Mouse (Mus musculus) forebrain, embryonic 14.5 days (tissue): Measurements from ENCODE around the gene Kyat1. TPM values are rescaled to one million over a fixed set of nuclear protein-coding genes. Genes with fewer than 3 reads are reported as not detected.
"Not testable (repeated sequence)": the region's sequence is repeated elsewhere in the genome, so short reads cannot be mapped to it uniquely, and the experiment has no call there.

Source experiments
- ATAC-seq: fragments of 200-750 bp; cut with Nextera tagmentation; 2 replicates; pipeline ENCODE4 v1.8.0; 2017; ENCODE audit warnings: mild to moderate bottlenecking, moderate library complexity
- DNase-seq: peaks from one replicate; pipeline ENCODE4 v3.0.0-alpha.2; 2015; ENCODE audit warnings: low spot score
- H3K27ac ChIP-seq: fragments of 300-500 bp; sonication (generic); 2 replicates; pipeline ENCODE4 v1.5.1; 2014; ENCODE audit warnings: low read depth, mild to moderate bottlenecking, control low read depth, low read length, moderate library complexity
- H3K27me3 ChIP-seq: fragments of 300-500 bp; sonication (generic); replicated peaks from 2 replicates; pipeline ENCODE4 v1.6.1; 2014; ENCODE audit warnings: low read length, control low read depth, mixed read lengths; ENCODE audit not compliant: control insufficient read depth, insufficient read depth
- H3K36me3 ChIP-seq: fragments of 300-500 bp; sonication (generic); 2 replicates; pipeline ENCODE4 v1.6.1; 2014; ENCODE audit warnings: low read length, control low read depth; ENCODE audit not compliant: control insufficient read depth, insufficient read depth
- H3K4me1 ChIP-seq: fragments of 300-500 bp; sonication (generic); 2 replicates; pipeline ENCODE4 v1.6.1; 2014; ENCODE audit warnings: antibody characterized with exemption, low read length, control low read depth; ENCODE audit not compliant: control insufficient read depth, insufficient read depth
- H3K4me2 ChIP-seq: fragments of 300-500 bp; sonication (generic); 2 replicates; pipeline ENCODE4 v1.6.1; 2014; ENCODE audit warnings: mild to moderate bottlenecking, control low read depth, low read length
- H3K4me3 ChIP-seq: fragments of 300-500 bp; sonication (generic); 2 replicates; pipeline ENCODE4 v1.5.1; 2014; ENCODE audit warnings: low read depth, low read length, control low read depth
- H3K9ac ChIP-seq: fragments of 300-500 bp; sonication (generic); 2 replicates; pipeline ENCODE4 v1.6.1; 2014; ENCODE audit warnings: mild to moderate bottlenecking, low read length, control low read depth, moderate library complexity
- H3K9me3 ChIP-seq: fragments of 300-500 bp; sonication (generic); replicated peaks from 2 replicates; pipeline ENCODE4 v1.6.1; 2016; ENCODE audit warnings: low read length, control low read depth, mixed read lengths; ENCODE audit not compliant: control insufficient read depth
- WGBS: fragments of 180-500 bp; shearing (Covaris S2); extraction: QIAGEN DNeasy Blood & Tissue Kit; methylation state at CpG from one replicate; pipeline ENCODE4 v1.1.7; 2014; 5-methylcytosine and 5-hydroxymethylcytosine counted together
- polyA plus RNA-seq: library from polyadenylated mRNA; unstranded; fragments of >200 nt; fragmentation: Nextera tagmentation; extraction: Ambion mirVana; gene quantifications from 2 replicates; pipeline ENCODE4 v1.2.1, GENCODE M21; 2014

Gene Kyat1
- polyA plus RNA-seq, 1 experiment from 2014 or later, result 17.7 TPM

GRCm38 (mm10) chr2:30144436-30144835 lies 61.2 kb downstream of the Kyat1 start:
- 96% methylated on average over 4 of the region's 4 CpGs for WGBS
- H3K4me1 ChIP-seq, result no peaks in the 10 kb centered on the region
- no peak for DNase-seq
- peaks cover 91% of the 10 kb centered on the region for H3K36me3 ChIP-seq
- no peak for ATAC-seq
- no peak overlapping the region for H3K9ac ChIP-seq
- no peaks in the 10 kb centered on the region for H3K27me3 ChIP-seq
- H3K27ac ChIP-seq, result no peak overlapping the region
- H3K9me3 ChIP-seq, result no peaks in the 10 kb centered on the region
- no peak overlapping the region for H3K4me3 ChIP-seq
- H3K4me2 ChIP-seq, result no peak overlapping the region

GRCm38 (mm10) chr2:30140021-30140420 lies 65.6 kb downstream of the Kyat1 start:
- H3K9me3 ChIP-seq, H3K4me3 ChIP-seq, H3K27me3 ChIP-seq, ATAC-seq, DNase-seq, H3K4me2 ChIP-seq, H3K9ac ChIP-seq, H3K4me1 ChIP-seq, H3K27ac ChIP-seq: not testable (repeated sequence)
- H3K36me3 ChIP-seq, result peaks cover 74% of the 10 kb centered on the region
- 89% methylated on average over 4 of the region's 4 CpGs for WGBS

- no peak overlapping the region for H3K4me3 ChIP-seq
- no peak overlapping the region for H3K27ac ChIP-seq
- DNase-seq (no peak), ATAC-seq (no peak)
- peaks cover 17% of the 10 kb centered on the region for H3K4me1 ChIP-seq
- H3K36me3 ChIP-seq, result peaks cover 41% of the 10 kb centered on the region
- WGBS, result 90% methylated on average over 10 of the region's 10 CpGs
- no peak overlapping the region for H3K4me2 ChIP-seq
- H3K9me3 ChIP-seq, result no peaks in the 10 kb centered on the region
- H3K27me3 ChIP-seq, result no peaks in the 10 kb centered on the region
- no peak overlapping the region for H3K9ac ChIP-seq
These were observed 69.2 kb downstream of the Kyat1 start for GRCm38 (mm10) chr2:30136458-30136857.

Other genes starting within 250 kb of the Kyat1 start
- 310 and 312 TPM in 2 replicates for gene Sptan1, start 240.3 kb downstream of the Kyat1 start, polyA plus RNA-seq
- gene Wdr34, start 157.0 kb downstream of the Kyat1 start, polyA plus RNA-seq, result 51.4 and 63.1 TPM in 2 replicates
- gene Set, start 148.5 kb downstream of the Kyat1 start, polyA plus RNA-seq, result 379 and 393 TPM in 2 replicates
- 2.2 and 2.5 TPM in 2 replicates for gene Pkn3, start 128.2 kb downstream of the Kyat1 start, polyA plus RNA-seq
- 21.6 and 24.1 TPM in 2 replicates for gene Zdhhc12, start 112.2 kb downstream of the Kyat1 start, polyA plus RNA-seq
- gene Zer1, start 81.3 kb downstream of the Kyat1 start, polyA plus RNA-seq, result 8.4 and 8.9 TPM in 2 replicates
- gene Tbc1d13, start 72.1 kb downstream of the Kyat1 start, polyA plus RNA-seq, result 16.4 and 17.0 TPM in 2 replicates
- gene Endog, start 34.4 kb downstream of the Kyat1 start, polyA plus RNA-seq, result 12.8 and 17.4 TPM in 2 replicates
- 59.6 and 60.7 TPM in 2 replicates for gene Spout1, start 27.4 kb downstream of the Kyat1 start, polyA plus RNA-seq
- gene Lrrc8a, start 31.9 kb upstream of the Kyat1 start, polyA plus RNA-seq, result 61.8 and 66.8 TPM in 2 replicates
- gene Gm28035, start 34.7 kb upstream of the Kyat1 start, polyA plus RNA-seq, result 0.34 and 0.56 TPM in 2 replicates
- gene Phyhd1, start 60.4 kb upstream of the Kyat1 start, polyA plus RNA-seq, result 6.3 and 6.6 TPM in 2 replicates
- not detected in 2 replicates for gene Gm28038, start 75.2 kb upstream of the Kyat1 start, polyA plus RNA-seq
- gene Dolk, start 80.5 kb upstream of the Kyat1 start, polyA plus RNA-seq, result 30.2 and 35.4 TPM in 2 replicates
- 25.6 and 30.3 TPM in 2 replicates for gene Nup188, start 80.5 kb upstream of the Kyat1 start, polyA plus RNA-seq
- 106 and 123 TPM in 2 replicates for gene Sh3glb2, start 153.5 kb upstream of the Kyat1 start, polyA plus RNA-seq
- gene Miga2, start 158.4 kb upstream of the Kyat1 start, polyA plus RNA-seq, result 18.7 and 23.7 TPM in 2 replicates
- gene Dolpp1, start 186.4 kb upstream of the Kyat1 start, polyA plus RNA-seq, result 48.1 and 57.8 TPM in 2 replicates
- gene Crat, start 210.0 kb upstream of the Kyat1 start, polyA plus RNA-seq, result 26.8 and 31.9 TPM in 2 replicates
- gene Ptpa, start 210.2 kb upstream of the Kyat1 start, polyA plus RNA-seq, result 66.6 and 88.4 TPM in 2 replicates